Mouse (Mus musculus): ENCODE data around the gene Eppin. TPM values are rescaled to one million over a fixed set of nuclear protein-coding genes. Genes with fewer than 3 reads are reported as not detected.
"Not testable (repeated sequence)": the region's sequence is repeated elsewhere in the genome, so short reads cannot be mapped to it uniquely, and the experiment has no call there.

Gene Eppin
- polyA plus RNA-seq, 1 experiment from 2014 or later, result not detected

GRCm38 (mm10) chr2:164608781-164609180, 15.4 kb upstream of the Eppin start:
- DNase-seq (ENCODE audit: low spot score), result no peak
- WGBS, result 85% methylated on average over 6 of the region's 6 CpGs
- H3K4me2 ChIP-seq (replicated peaks), result no peak overlapping the region

GRCm38 (mm10) chr2:164604411-164604810, 11.0 kb upstream of the Eppin start:
- WGBS, result 94% methylated on average over 8 of the region's 8 CpGs
- Histone ChIP-seq H3K9ac (no peak overlapping the region), H3K27me3 (ENCODE audit: control insufficient read depth, insufficient read depth, low read length) (no peaks in the 10 kb centered on the region), H3K4me3 (replicated peaks; ENCODE audit: low read length) (no peak overlapping the region), H3K4me1 (replicated peaks; ENCODE audit: control insufficient read depth, insufficient read depth, low read length) (no peaks in the 10 kb centered on the region), H3K27ac (no peak overlapping the region), H3K9me3 (ENCODE audit: control insufficient read depth, low read length) (no peaks in the 10 kb centered on the region), H3K4me2 (replicated peaks) (no peak overlapping the region), H3K36me3 (replicated peaks; ENCODE audit: control insufficient read depth, insufficient read depth) (no peaks in the 10 kb centered on the region)
- ATAC-seq (ENCODE audit: low FRiP score), result no peak
- DNase-seq (ENCODE audit: low spot score), result no peak

More at GRCm38 (mm10) chr2:164608781-164609180, 15.4 kb upstream of the Eppin start:
- ATAC-seq (ENCODE audit: low FRiP score), result no peak
- no peak overlapping the region for H3K4me3 ChIP-seq (replicated peaks; ENCODE audit: low read length)
- H3K4me1 ChIP-seq (replicated peaks; ENCODE audit: control insufficient read depth, insufficient read depth, low read length), result no peaks in the 10 kb centered on the region
- no peaks in the 10 kb centered on the region for H3K27me3 ChIP-seq (ENCODE audit: control insufficient read depth, insufficient read depth, low read length)
- no peak overlapping the region for H3K27ac ChIP-seq
- no peak overlapping the region for H3K9ac ChIP-seq
- no peaks in the 10 kb centered on the region for H3K9me3 ChIP-seq (ENCODE audit: control insufficient read depth, low read length)
- H3K36me3 ChIP-seq (replicated peaks; ENCODE audit: control insufficient read depth, insufficient read depth), result no peaks in the 10 kb centered on the region

GRCm38 (mm10) chr2:164603482-164603881, 10.1 kb upstream of the Eppin start:
- no peak overlapping the region for H3K4me3 ChIP-seq (replicated peaks; ENCODE audit: low read length)
- DNase-seq (ENCODE audit: low spot score), result no peak
- no peak overlapping the region for H3K27ac ChIP-seq
- H3K9ac ChIP-seq, result no peak overlapping the region
- ATAC-seq (ENCODE audit: low FRiP score), result no peak
- no peaks in the 10 kb centered on the region for H3K4me1 ChIP-seq (replicated peaks; ENCODE audit: control insufficient read depth, insufficient read depth, low read length)
- no peaks in the 10 kb centered on the region for H3K36me3 ChIP-seq (replicated peaks; ENCODE audit: control insufficient read depth, insufficient read depth)
- no peaks in the 10 kb centered on the region for H3K27me3 ChIP-seq (ENCODE audit: control insufficient read depth, insufficient read depth, low read length)
- H3K9me3 ChIP-seq (ENCODE audit: control insufficient read depth, low read length), result no peaks in the 10 kb centered on the region
- no peak overlapping the region for H3K4me2 ChIP-seq (replicated peaks)
- 94% methylated on average over 3 of the region's 3 CpGs for WGBS

- H3K9me3 ChIP-seq (ENCODE audit: control insufficient read depth, low read length), result no peaks in the 10 kb centered on the region
- ATAC-seq (ENCODE audit: low FRiP score) (no peak), DNase-seq (ENCODE audit: low spot score) (no peak)
- WGBS, result 72% methylated on average over 3 of the region's 3 CpGs
- H3K9ac ChIP-seq, result no peak overlapping the region
- no peak overlapping the region for H3K4me2 ChIP-seq (replicated peaks)
- no peak overlapping the region for H3K4me3 ChIP-seq (replicated peaks; ENCODE audit: low read length)
- H3K27ac ChIP-seq, result no peak overlapping the region
- no peaks in the 10 kb centered on the region for H3K36me3 ChIP-seq (replicated peaks; ENCODE audit: control insufficient read depth, insufficient read depth)
- H3K27me3 ChIP-seq (ENCODE audit: control insufficient read depth, insufficient read depth, low read length), result no peaks in the 10 kb centered on the region
- no peaks in the 10 kb centered on the region for H3K4me1 ChIP-seq (replicated peaks; ENCODE audit: control insufficient read depth, insufficient read depth, low read length)
Measured at GRCm38 (mm10) chr2:164600179-164600578, 6.8 kb upstream of the Eppin start.

DNA sequence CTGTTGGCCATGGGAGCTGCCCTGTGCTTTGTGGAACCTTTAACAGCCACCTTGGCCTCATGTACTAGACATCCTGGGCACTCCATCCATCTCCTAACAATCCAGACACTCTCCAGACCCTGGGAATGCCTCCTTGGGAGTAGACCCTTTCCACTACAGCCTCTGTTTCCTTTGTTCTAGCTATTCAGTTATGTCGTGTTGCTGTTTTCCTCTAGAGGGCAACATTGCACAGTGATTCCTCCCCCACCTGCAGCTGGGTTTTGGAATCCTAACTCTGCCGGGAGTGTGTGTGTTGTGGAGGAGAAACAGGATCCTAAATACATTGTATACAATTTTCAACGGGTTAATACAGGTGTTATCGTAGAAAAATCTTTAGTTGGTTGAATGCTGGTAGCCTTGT, 1.4 kb downstream of the Eppin start:
- DNase-seq (ENCODE audit: low spot score) (peak; percentile 82), ATAC-seq (ENCODE audit: low FRiP score) (no peak)
- no peak overlapping the region for H3K4me2 ChIP-seq (replicated peaks)
- no peaks in the 10 kb centered on the region for H3K9me3 ChIP-seq (ENCODE audit: control insufficient read depth, low read length)
- no peak overlapping the region for H3K9ac ChIP-seq
- no peak overlapping the region for H3K4me3 ChIP-seq (replicated peaks; ENCODE audit: low read length)
- H3K4me1 ChIP-seq (replicated peaks; ENCODE audit: control insufficient read depth, insufficient read depth, low read length), result no peaks in the 10 kb centered on the region
- 9% methylated on average over 4 of the region's 4 CpGs for WGBS
- no peak overlapping the region for H3K27ac ChIP-seq
- peaks cover 3% of the 10 kb centered on the region; the same call in 1 of the 2 replicates for H3K27me3 ChIP-seq (ENCODE audit: control insufficient read depth, insufficient read depth, low read length)
- H3K36me3 ChIP-seq (replicated peaks; ENCODE audit: control insufficient read depth, insufficient read depth), result no peaks in the 10 kb centered on the region

DNA sequence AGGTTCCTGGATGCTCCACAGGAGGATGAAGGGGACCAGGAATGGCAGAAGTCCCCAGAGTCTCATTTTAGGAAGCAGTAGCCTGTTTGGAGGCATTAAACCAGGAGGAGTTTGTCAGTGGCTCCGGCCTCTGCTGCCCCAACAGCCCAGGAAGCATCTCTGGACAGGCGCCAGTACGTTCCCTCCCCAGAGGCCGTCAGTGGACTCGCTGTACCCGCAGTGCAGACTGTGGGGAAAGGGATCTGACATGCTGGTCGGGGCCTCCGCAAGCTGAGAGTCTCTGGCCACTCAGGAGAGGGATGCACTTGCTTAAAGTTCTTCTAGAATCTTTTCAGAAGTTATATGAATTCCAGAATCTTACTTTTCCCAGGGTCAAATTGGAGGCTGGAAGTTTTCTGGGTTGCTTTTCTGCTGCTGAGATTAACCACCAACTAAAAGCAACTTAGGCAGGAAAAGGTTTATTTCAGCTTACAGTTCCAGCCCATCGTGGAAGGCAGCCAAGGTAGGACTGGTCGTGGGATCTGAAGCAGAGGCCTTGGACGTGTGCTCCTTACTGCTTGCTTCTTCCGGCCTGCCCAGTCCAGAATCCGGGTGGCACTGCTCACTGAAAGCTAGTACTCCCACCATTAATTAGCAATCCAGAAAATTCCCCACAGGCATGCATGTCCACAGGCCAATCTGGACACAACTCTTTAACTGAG, 8.2 kb downstream of the Eppin start, which contains the start of gene Wfdc6a:
TSS of gene Wfdc6a (minus strand) at position 423 of the 701 bp plus-strand sequence.
- H3K9me3 ChIP-seq (ENCODE audit: control insufficient read depth, low read length); H3K4me2 ChIP-seq (replicated peaks); H3K27me3 ChIP-seq (ENCODE audit: control insufficient read depth, insufficient read depth, low read length); DNase-seq (ENCODE audit: low spot score); ATAC-seq (ENCODE audit: low FRiP score); H3K27ac ChIP-seq; H3K36me3 ChIP-seq (replicated peaks; ENCODE audit: control insufficient read depth, insufficient read depth); H3K9ac ChIP-seq; H3K4me3 ChIP-seq (replicated peaks; ENCODE audit: low read length); H3K4me1 ChIP-seq (replicated peaks; ENCODE audit: control insufficient read depth, insufficient read depth, low read length): not testable (repeated sequence)
- 68% methylated on average over 13 of the region's 13 CpGs for WGBS

DNA sequence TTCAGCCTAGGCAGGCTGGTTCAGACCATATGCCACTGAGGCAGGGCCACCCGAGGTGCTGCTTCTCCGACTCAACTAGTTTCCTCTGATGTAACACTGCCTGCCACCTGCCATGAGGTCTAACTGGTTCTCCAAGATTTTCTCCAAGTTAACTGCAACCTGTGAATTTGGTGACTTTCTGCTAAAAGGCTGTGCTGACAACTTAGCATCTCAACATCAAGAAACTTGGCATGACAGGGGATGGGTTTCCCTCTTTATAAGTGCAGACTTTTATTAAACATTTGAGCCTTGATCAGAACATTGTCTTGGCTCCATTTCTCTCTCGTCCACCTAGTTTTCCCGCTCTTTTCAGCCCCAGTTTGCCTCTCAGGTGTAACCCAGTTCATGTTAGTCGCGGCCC, 20.0 kb downstream of the Eppin start, which contains the start of gene Spint3:
TSS of gene Spint3 (minus strand) at position 101 of the 400 bp plus-strand sequence.
- H3K4me1 ChIP-seq (replicated peaks; ENCODE audit: control insufficient read depth, insufficient read depth, low read length); H3K4me2 ChIP-seq (replicated peaks); DNase-seq (ENCODE audit: low spot score); ATAC-seq (ENCODE audit: low FRiP score); H3K27me3 ChIP-seq (ENCODE audit: control insufficient read depth, insufficient read depth, low read length); H3K36me3 ChIP-seq (replicated peaks; ENCODE audit: control insufficient read depth, insufficient read depth); H3K4me3 ChIP-seq (replicated peaks; ENCODE audit: low read length); H3K9ac ChIP-seq; H3K27ac ChIP-seq; H3K9me3 ChIP-seq (ENCODE audit: control insufficient read depth, low read length): not testable (repeated sequence)
- WGBS, result 83% methylated on average over 6 of the region's 6 CpGs

GRCm38 (mm10) chr2:164567460-164567859, 25.9 kb downstream of the Eppin start:
- ATAC-seq (ENCODE audit: low FRiP score), result no peak
- WGBS, result 89% methylated on average over 5 of the region's 5 CpGs
- no peak overlapping the region for H3K4me3 ChIP-seq (replicated peaks; ENCODE audit: low read length)
- H3K4me1 ChIP-seq (replicated peaks; ENCODE audit: control insufficient read depth, insufficient read depth, low read length), result peaks cover 9% of the 10 kb centered on the region; the same call in 1 of the 2 replicates
- no peak for DNase-seq (ENCODE audit: low spot score)
- H3K27me3 ChIP-seq (ENCODE audit: control insufficient read depth, insufficient read depth, low read length), result peaks cover 13% of the 10 kb centered on the region; the same call in 1 of the 2 replicates
- H3K9me3 ChIP-seq (ENCODE audit: control insufficient read depth, low read length), result no peaks in the 10 kb centered on the region
- no peak overlapping the region for H3K4me2 ChIP-seq (replicated peaks)
- no peak overlapping the region for H3K9ac ChIP-seq
- no peaks in the 10 kb centered on the region for H3K36me3 ChIP-seq (replicated peaks; ENCODE audit: control insufficient read depth, insufficient read depth)
- no peak overlapping the region for H3K27ac ChIP-seq

GRCm38 (mm10) chr2:164566997-164567396, 26.4 kb downstream of the Eppin start:
- peaks cover 9% of the 10 kb centered on the region; the same call in 1 of the 2 replicates for H3K4me1 ChIP-seq (replicated peaks; ENCODE audit: control insufficient read depth, insufficient read depth, low read length)
- no peak overlapping the region for H3K4me2 ChIP-seq (replicated peaks)
- no peak overlapping the region for H3K9ac ChIP-seq
- peaks cover 16% of the 10 kb centered on the region; the same call in 1 of the 2 replicates for H3K27me3 ChIP-seq (ENCODE audit: control insufficient read depth, insufficient read depth, low read length)
- WGBS, result 88% methylated on average over 2 of the region's 2 CpGs
- no peak overlapping the region for H3K4me3 ChIP-seq (replicated peaks; ENCODE audit: low read length)
- H3K27ac ChIP-seq, result no peak overlapping the region
- no peak for ATAC-seq (ENCODE audit: low FRiP score)
- no peaks in the 10 kb centered on the region for H3K36me3 ChIP-seq (replicated peaks; ENCODE audit: control insufficient read depth, insufficient read depth)
- no peaks in the 10 kb centered on the region for H3K9me3 ChIP-seq (ENCODE audit: control insufficient read depth, low read length)
- no peak for DNase-seq (ENCODE audit: low spot score)

Measured in hindbrain, embryonic 14.5 days (tissue).